Mouse (Mus musculus): ENCODE measurements around the gene Zyg11b. TPM values are rescaled to one million over a fixed set of nuclear protein-coding genes. Genes with fewer than 3 reads are reported as not detected.

The Zyg11b gene
- polyA plus RNA-seq, 1 experiment from 2014 or later, result 22.2 TPM

DNA sequence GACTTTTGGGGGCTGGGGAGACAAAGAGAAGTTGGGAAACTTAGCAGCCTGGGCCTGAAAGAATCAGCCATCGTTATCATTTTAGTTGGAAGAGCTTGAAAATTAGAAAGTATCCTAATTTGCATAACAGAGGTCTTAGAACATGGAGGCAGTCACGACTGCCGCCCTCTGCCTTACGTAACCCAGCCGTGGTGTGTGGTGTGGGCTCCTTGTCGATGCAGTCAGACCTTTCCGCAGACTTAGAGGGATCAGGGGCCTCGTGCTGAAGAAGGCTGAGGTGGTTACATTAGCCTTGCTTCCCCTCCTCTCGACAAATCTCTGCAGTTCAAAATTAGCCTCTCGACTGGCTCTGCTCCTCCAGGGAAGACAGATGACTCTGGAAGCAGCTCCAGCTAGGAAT, 37.9 kb upstream of the Zyg11b start:
- 63% methylated on average over 10 of the region's 10 CpGs for WGBS
- Histone ChIP-seq H3K36me3 (ENCODE audit: control insufficient read depth, insufficient read depth, low read length) (peaks cover 3% of the 10 kb centered on the region; the same call in 1 of the 2 replicates), H3K9me3 (ENCODE audit: control insufficient read depth, low read length) (no peaks in the 10 kb centered on the region), H3K9ac (ENCODE audit: low read depth, low read length) (no peak overlapping the region), H3K27me3 (ENCODE audit: control insufficient read depth, insufficient read depth, low read length) (no peaks in the 10 kb centered on the region), H3K4me1 (replicated peaks; ENCODE audit: control insufficient read depth, insufficient read depth, low read length) (no peaks in the 10 kb centered on the region), H3K4me3 (ENCODE audit: low read depth, low read length) (no peak overlapping the region), H3K27ac (ENCODE audit: low read depth, low read length) (0 out of 2 replicates have a peak overlapping the region, but pooled peaks have one; percentile 19), H3K4me2 (replicated peaks; ENCODE audit: low read depth, low read length) (no peak overlapping the region)
- DNase-seq (ENCODE audit: low spot score) (no peak), ATAC-seq (ENCODE audit: low FRiP score) (peak; percentile 45; the same call in 1 of the 2 replicates)

DNA sequence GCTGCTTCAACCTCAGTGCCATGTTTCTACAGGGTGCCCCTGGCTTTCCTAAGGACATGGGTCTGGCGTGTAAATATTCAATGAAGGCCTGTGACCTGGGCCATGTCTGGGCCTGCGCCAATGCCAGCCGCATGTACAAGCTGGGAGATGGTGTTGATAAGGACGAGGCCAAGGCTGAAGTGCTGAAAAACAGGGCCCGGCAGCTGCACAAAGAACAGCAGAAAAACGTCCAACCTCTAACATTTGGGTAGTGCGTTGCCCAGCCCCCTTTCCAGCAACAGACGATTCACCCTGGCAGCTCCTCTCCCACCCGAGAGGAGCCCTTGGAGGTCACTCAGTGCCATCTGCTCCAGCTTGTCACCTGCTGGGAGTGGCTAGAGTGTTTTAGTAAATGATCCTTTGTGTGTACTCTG, 37.4 kb upstream of the Zyg11b start:
- WGBS, result 51% methylated on average over 9 of the region's 9 CpGs
- Histone ChIP-seq H3K9ac (ENCODE audit: low read depth, low read length) (no peak overlapping the region; the same call in 1 of the 2 replicates), H3K4me3 (ENCODE audit: low read depth, low read length) (no peak overlapping the region), H3K9me3 (ENCODE audit: control insufficient read depth, low read length) (no peaks in the 10 kb centered on the region), H3K27me3 (ENCODE audit: control insufficient read depth, insufficient read depth, low read length) (no peaks in the 10 kb centered on the region), H3K36me3 (ENCODE audit: control insufficient read depth, insufficient read depth, low read length) (peaks cover 3% of the 10 kb centered on the region; the same call in 1 of the 2 replicates), H3K4me1 (replicated peaks; ENCODE audit: control insufficient read depth, insufficient read depth, low read length) (no peaks in the 10 kb centered on the region), H3K4me2 (replicated peaks; ENCODE audit: low read depth, low read length) (no peak overlapping the region), H3K27ac (ENCODE audit: low read depth, low read length) (peak overlapping the region; percentile 19; the same call in 1 of the 2 replicates)
- ATAC-seq (ENCODE audit: low FRiP score) (no peak), DNase-seq (ENCODE audit: low spot score) (no peak)

DNA sequence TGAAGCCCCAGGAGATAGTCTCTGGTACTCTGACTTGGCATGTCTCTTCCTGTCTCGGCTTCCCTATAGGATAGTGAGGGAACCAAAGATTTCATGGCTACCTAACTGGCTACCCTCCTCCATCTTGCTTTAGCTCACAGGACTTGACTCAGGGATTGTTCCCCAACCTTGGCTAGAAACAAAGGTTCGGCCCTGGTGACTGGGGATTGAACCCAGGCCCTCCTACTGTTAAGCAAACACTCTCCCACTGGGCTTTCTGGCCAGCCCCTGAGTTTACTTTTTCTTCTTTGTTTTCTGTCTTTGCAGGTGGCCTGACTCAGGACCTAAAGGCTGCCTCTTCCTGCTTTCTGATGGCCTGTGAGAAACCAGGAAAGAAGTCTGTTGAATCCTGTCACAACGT, 36.9 kb upstream of the Zyg11b start:
- Histone ChIP-seq H3K9me3 (ENCODE audit: control insufficient read depth, low read length) (no peaks in the 10 kb centered on the region), H3K4me1 (replicated peaks; ENCODE audit: control insufficient read depth, insufficient read depth, low read length) (no peaks in the 10 kb centered on the region), H3K4me2 (replicated peaks; ENCODE audit: low read depth, low read length) (no peak overlapping the region), H3K27ac (ENCODE audit: low read depth, low read length) (no peak overlapping the region), H3K36me3 (ENCODE audit: control insufficient read depth, insufficient read depth, low read length) (peaks cover 3% of the 10 kb centered on the region; the same call in 1 of the 2 replicates), H3K4me3 (ENCODE audit: low read depth, low read length) (no peak overlapping the region), H3K9ac (ENCODE audit: low read depth, low read length) (no peak overlapping the region), H3K27me3 (ENCODE audit: control insufficient read depth, insufficient read depth, low read length) (no peaks in the 10 kb centered on the region)
- WGBS, result 31% methylated on average over 3 of the region's 3 CpGs
- ATAC-seq (ENCODE audit: low FRiP score) (no peak), DNase-seq (ENCODE audit: low spot score) (no peak)

DNA sequence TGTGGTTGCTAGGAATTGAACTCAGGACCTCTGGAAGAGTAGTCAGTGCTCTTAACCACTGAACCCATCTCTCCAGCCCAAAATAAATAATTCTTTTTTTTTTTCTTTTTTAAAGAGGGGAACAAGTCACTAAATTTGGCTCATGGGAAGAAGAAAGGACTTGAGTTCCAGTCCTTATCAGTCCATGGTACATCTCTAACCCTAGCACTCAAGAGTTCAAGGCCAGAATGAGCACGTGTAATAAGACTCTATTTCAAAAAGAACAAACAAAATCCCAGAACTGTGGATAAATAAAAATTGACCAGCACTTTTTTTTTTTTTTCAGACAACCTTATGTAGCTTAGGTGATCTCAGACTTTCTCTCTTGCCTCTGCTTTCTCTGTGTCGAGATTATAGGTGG, 35.9 kb upstream of the Zyg11b start:
- Histone ChIP-seq H3K4me1 (replicated peaks; ENCODE audit: control insufficient read depth, insufficient read depth, low read length) (no peaks in the 10 kb centered on the region), H3K9ac (ENCODE audit: low read depth, low read length) (no peak overlapping the region), H3K4me3 (ENCODE audit: low read depth, low read length) (no peak overlapping the region), H3K4me2 (replicated peaks; ENCODE audit: low read depth, low read length) (no peak overlapping the region), H3K27ac (ENCODE audit: low read depth, low read length) (no peak overlapping the region), H3K27me3 (ENCODE audit: control insufficient read depth, insufficient read depth, low read length) (no peaks in the 10 kb centered on the region), H3K36me3 (ENCODE audit: control insufficient read depth, insufficient read depth, low read length) (peaks cover 3% of the 10 kb centered on the region; the same call in 1 of the 2 replicates), H3K9me3 (ENCODE audit: control insufficient read depth, low read length) (no peaks in the 10 kb centered on the region)
- 80% methylated on average over 2 of the region's 2 CpGs for WGBS
- no peak for DNase-seq (ENCODE audit: low spot score)
- no peak for ATAC-seq (ENCODE audit: low FRiP score)

DNA sequence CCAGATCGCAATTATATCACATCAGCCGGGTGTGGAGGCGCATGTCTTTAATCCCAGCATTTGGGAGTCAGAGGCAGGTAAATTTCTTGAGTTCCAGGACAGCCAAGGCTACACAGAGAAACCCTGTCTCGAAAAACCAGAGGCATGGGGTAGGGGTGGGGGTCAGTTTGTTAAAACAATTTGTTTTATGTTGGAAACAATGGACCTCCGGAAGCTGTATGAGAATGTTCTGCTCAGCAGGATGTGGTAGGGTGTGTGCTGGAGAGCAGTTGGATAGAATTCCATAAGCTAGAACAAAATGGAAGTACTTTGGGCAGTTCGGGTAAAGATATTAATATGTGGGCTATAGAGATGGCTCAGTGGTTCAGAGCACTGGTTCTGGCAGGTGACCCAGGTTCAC, 34.5 kb upstream of the Zyg11b start:
- Histone ChIP-seq H3K27me3 (ENCODE audit: control insufficient read depth, insufficient read depth, low read length) (no peaks in the 10 kb centered on the region), H3K9ac (ENCODE audit: low read depth, low read length) (no peak overlapping the region), H3K4me1 (replicated peaks; ENCODE audit: control insufficient read depth, insufficient read depth, low read length) (no peaks in the 10 kb centered on the region), H3K36me3 (ENCODE audit: control insufficient read depth, insufficient read depth, low read length) (peaks cover 3% of the 10 kb centered on the region; the same call in 1 of the 2 replicates), H3K4me2 (replicated peaks; ENCODE audit: low read depth, low read length) (no peak overlapping the region), H3K9me3 (ENCODE audit: control insufficient read depth, low read length) (no peaks in the 10 kb centered on the region), H3K27ac (ENCODE audit: low read depth, low read length) (no peak overlapping the region), H3K4me3 (ENCODE audit: low read depth, low read length) (no peak overlapping the region)
- no peak for ATAC-seq (ENCODE audit: low FRiP score)
- DNase-seq (ENCODE audit: low spot score), result no peak
- 91% methylated on average over 6 of the region's 6 CpGs for WGBS

DNA sequence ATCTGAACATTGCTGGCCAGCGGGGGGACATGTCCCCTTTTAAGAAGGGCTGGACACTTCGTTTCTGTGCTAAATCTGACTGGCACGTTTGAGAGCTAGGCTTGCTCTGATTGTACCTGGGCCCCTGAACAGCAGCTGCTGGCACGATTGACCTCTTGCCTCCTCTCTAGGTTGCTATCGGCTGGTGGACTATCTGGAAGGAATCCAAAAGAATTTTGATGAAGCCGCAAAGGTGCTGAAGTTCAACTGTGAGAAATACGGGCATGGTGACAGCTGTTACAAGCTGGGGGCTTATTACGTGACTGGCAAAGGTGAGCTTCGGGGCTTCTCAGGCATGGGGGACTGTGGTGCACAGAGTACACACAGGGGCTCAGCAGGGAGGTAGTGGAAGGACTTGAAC, 31.1 kb upstream of the Zyg11b start:
- Histone ChIP-seq H3K9ac (ENCODE audit: low read depth, low read length) (no peak overlapping the region), H3K9me3 (ENCODE audit: control insufficient read depth, low read length) (no peaks in the 10 kb centered on the region), H3K4me3 (ENCODE audit: low read depth, low read length) (no peak overlapping the region), H3K4me1 (replicated peaks; ENCODE audit: control insufficient read depth, insufficient read depth, low read length) (no peaks in the 10 kb centered on the region), H3K4me2 (replicated peaks; ENCODE audit: low read depth, low read length) (no peak overlapping the region), H3K27ac (ENCODE audit: low read depth, low read length) (no peak overlapping the region), H3K36me3 (ENCODE audit: control insufficient read depth, insufficient read depth, low read length) (peaks cover 3% of the 10 kb centered on the region; the same call in 1 of the 2 replicates), H3K27me3 (ENCODE audit: control insufficient read depth, insufficient read depth, low read length) (no peaks in the 10 kb centered on the region)
- DNase-seq (ENCODE audit: low spot score) (no peak), ATAC-seq (ENCODE audit: low FRiP score) (no peak)
- 95% methylated on average over 9 of the region's 9 CpGs for WGBS

DNA sequence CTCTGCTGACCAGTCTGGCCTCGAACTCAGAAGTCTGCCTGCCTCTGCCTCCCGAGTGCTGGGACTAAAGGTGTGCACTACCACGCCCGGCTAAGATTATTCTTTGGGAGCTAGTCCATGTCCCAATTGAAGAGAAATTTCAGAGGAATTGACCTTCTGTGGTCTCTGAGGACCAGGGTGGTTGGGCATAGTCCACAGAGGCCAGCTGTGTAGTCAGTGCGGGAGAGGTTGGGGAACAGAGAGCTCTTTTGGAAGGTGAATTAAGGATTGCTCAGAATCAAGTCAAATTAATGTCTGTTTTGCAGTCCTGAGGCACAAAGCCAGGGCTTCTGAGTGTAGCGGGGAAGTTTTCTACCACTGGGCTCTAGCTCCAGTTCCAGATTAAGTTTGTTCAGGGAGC, 28.9 kb upstream of the Zyg11b start:
- Histone ChIP-seq H3K27ac (ENCODE audit: low read depth, low read length) (no peak overlapping the region), H3K9me3 (ENCODE audit: control insufficient read depth, low read length) (no peaks in the 10 kb centered on the region), H3K36me3 (ENCODE audit: control insufficient read depth, insufficient read depth, low read length) (no peaks in the 10 kb centered on the region; the same call in 1 of the 2 replicates), H3K9ac (ENCODE audit: low read depth, low read length) (no peak overlapping the region), H3K4me3 (ENCODE audit: low read depth, low read length) (no peak overlapping the region), H3K4me1 (replicated peaks; ENCODE audit: control insufficient read depth, insufficient read depth, low read length) (no peaks in the 10 kb centered on the region), H3K27me3 (ENCODE audit: control insufficient read depth, insufficient read depth, low read length) (no peaks in the 10 kb centered on the region), H3K4me2 (replicated peaks; ENCODE audit: low read depth, low read length) (no peak overlapping the region)
- no peak for ATAC-seq (ENCODE audit: low FRiP score)
- no peak for DNase-seq (ENCODE audit: low spot score)
- WGBS, result 93% methylated on average over 6 of the region's 6 CpGs

DNA sequence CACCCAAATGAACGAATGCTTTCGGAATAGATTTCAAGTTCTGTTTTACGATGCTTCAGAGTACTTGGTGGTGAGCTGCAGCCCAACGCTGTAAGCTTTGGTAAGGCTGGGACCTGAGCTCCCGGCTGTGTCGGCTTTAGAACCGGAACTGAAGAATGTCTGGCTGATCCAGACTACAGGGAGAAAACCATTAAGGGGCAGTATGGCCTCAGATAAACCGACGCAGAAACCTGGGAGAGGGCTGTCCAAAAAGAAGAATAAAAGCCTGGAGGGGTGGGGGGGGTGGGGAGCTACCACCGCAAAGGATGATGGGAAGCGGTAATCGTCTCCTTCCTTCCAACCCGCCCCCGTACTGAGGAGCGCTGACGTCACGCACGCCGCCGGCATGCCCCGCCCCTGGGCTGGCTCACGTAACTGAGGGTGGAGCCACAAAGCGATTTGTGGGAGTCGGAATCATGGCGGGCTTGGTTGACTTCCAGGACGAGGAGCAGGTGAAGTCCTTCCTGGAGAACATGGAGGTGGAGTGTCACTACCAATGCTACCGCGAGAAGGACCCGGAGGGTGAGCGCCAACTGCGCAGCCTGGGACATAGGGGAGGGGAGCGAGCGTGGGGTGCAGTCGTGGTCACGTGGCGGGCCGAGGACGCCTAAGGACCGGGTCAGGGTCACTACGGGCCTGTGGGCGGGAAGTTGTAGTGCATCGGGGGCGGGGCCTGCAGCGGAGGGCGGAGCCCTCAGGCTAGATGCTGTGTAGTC, 27.0 kb upstream of the Zyg11b start, which contains the start of gene Coa7:
Coa7 (plus strand) TSS at position 411 of the 755 bp plus-strand sequence.
- 1% methylated on average over 45 of the region's 45 CpGs for WGBS
- Histone ChIP-seq H3K9me3 (ENCODE audit: control insufficient read depth, low read length) (no peaks in the 10 kb centered on the region), H3K9ac (ENCODE audit: low read depth, low read length) (peak within 1 kb of the TSS; percentile 54), H3K4me2 (replicated peaks; ENCODE audit: low read depth, low read length) (peak within 1 kb of the TSS; percentile 42), H3K27me3 (ENCODE audit: control insufficient read depth, insufficient read depth, low read length) (no peaks in the 10 kb centered on the region), H3K27ac (ENCODE audit: low read depth, low read length) (peak within 1 kb of the TSS; percentile 65), H3K4me1 (replicated peaks; ENCODE audit: control insufficient read depth, insufficient read depth, low read length) (no peaks in the 10 kb centered on the region), H3K4me3 (ENCODE audit: low read depth, low read length) (peak within 1 kb of the TSS; percentile 60), H3K36me3 (ENCODE audit: control insufficient read depth, insufficient read depth, low read length) (no peaks in the 10 kb centered on the region)
- peak; percentile 99 for DNase-seq (ENCODE audit: low spot score)
- ATAC-seq (ENCODE audit: low FRiP score), result peak; percentile 96

DNA sequence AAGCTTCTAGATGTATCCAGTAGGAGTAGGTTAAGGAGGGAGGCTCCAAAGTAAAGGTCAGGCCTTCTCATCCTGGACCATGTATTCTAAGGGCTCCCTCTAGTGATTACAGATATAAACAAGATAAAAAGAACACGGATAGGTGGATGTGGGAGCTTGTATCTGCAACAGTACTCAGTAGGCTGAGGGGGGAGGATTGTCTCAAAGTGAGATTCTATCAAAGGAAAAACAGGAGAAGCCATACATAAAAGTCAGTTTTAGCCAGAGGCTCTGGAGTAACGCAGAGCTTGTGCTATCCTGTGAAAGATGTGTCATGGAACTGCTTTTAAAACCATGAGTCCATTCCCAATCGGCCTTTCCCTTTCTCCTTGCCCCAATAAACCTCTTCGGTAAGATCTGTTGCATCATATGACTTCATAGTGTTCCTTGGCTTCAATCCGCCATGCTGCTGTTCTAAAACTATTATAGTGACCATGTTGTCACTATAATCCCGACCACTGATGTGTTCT, 26.2 kb upstream of the Zyg11b start:
- H3K4me1 ChIP-seq (replicated peaks; ENCODE audit: control insufficient read depth, insufficient read depth, low read length), result no peaks in the 10 kb centered on the region
- 43% methylated on average over 6 of the region's 6 CpGs for whole genome bisulfite sequencing
- H3K36me3 ChIP-seq (ENCODE audit: control insufficient read depth, insufficient read depth, low read length), result no peaks in the 10 kb centered on the region
- H3K9ac ChIP-seq (ENCODE audit: low read depth, low read length), result peak overlapping the region; percentile 47
- no peaks in the 10 kb centered on the region for H3K9me3 ChIP-seq (ENCODE audit: control insufficient read depth, low read length)
- H3K4me2 ChIP-seq (replicated peaks; ENCODE audit: low read depth, low read length), result peak overlapping the region; percentile 34
- peak overlapping the region; percentile 60 for H3K4me3 ChIP-seq (ENCODE audit: low read depth, low read length)
- ATAC-seq (ENCODE audit: low FRiP score) (peak; percentile 10; the same call in 1 of the 2 replicates), DNase-seq (ENCODE audit: low spot score) (peak; percentile 41)
- H3K27ac ChIP-seq (ENCODE audit: low read depth, low read length), result peak overlapping the region; percentile 65
- H3K27me3 ChIP-seq (ENCODE audit: control insufficient read depth, insufficient read depth, low read length), result no peaks in the 10 kb centered on the region
